8 mouse cellular contexts compared by ENCODE assay signal in the genomic region with DNA sequence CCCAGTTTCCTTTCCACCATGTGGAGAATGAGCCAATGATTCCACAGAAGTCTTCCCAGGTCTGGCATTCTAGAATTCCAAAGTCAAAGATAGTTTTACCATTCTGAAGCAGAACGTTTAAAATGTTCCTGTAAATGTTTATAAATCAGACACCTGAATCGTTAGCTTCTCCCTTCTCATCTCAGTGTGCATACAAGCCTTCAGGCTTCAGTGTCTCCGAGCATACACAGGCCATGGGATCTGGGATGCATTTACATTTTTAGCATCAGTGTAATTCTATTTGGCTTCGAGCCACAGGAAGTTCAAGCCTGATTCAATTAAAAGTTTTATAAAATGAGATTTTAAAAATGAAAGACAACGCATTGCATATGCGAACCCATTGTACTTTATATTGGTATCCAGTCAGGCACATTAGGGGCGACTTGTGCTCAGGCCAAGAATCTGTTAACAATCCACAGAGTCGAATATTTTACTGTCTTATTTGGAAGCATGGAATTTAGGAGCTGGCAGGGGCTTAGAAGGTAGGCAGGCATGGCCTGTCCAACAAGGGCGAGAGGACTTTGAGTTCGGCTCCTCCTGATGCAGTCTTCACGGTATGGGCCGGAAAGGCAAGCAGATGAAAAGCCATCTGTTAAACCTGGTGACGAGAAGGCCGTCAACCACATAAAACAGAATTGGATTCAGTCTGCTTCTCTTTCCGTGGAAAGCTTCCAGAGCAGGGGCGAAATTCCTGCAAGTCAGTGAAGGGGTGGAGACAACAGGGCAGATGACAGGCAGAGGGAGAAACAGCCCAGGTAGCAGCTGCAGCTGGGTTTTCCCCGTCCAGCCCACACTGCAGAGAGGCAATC.
DNase-seq lines count a peak whose midpoint lies in the region; ATAC-seq and TF ChIP-seq lines count a peak whose summit lies in the region.

No protein-coding gene starts in this region.

- 47% methylated on average over 17 of the region's 17 CpGs for WGBS in heart, embryonic 13.5 days
- WGBS in limb, embryonic 14.5 days = 20% methylated on average over 17 of the region's 17 CpGs
- WGBS in liver, postnatal 0 days (ENCODE audit: insufficient replicate concordance) = 74% methylated on average over 17 of the region's 17 CpGs
- 79% methylated on average over 17 of the region's 17 CpGs for WGBS in hindbrain, embryonic 13.5 days

- no peak for DNase-seq in heart, postnatal 14 days
- DNase-seq in cerebellum, adult 9-10 months = peak; percentile 34
- DNase-seq in kidney, postnatal 10 days = peak; percentile 38
- DNase-seq in limb, embryonic 14.5 days (ENCODE audit: low spot score) = peak; percentile 70
- no peak for DNase-seq in liver, postnatal 0 days
- DNase-seq in lung, postnatal 36 days = no peak

- peak overlapping the region; percentile 34; the same call in 1 of the 2 replicates for H3K9ac ChIP-seq in heart, embryonic 13.5 days
- no peak overlapping the region for H3K9ac ChIP-seq in limb, embryonic 14.5 days (ENCODE audit: low read depth, low read length, severe bottlenecking)
- H3K9ac ChIP-seq in liver, postnatal 0 days (replicated peaks) = no peak overlapping the region
- H3K9ac ChIP-seq in hindbrain, embryonic 13.5 days = no peak overlapping the region

- H3K4me2 ChIP-seq in heart, embryonic 13.5 days = peak overlapping the region; percentile 24
- H3K4me2 ChIP-seq in limb, embryonic 14.5 days (replicated peaks; ENCODE audit: low read depth, low read length, severe bottlenecking) = no peak overlapping the region; the same call in 1 of the 2 replicates
- H3K4me2 ChIP-seq in liver, postnatal 0 days (ENCODE audit: low read depth, low read length) = no peak overlapping the region
- H3K4me2 ChIP-seq in hindbrain, embryonic 13.5 days = no peak overlapping the region

- TF ChIP-seq EP300 in liver, postnatal 0 days (IDR thresholded peaks at IDR 0.05; ENCODE audit: low read depth) = no peak

- no peaks in the 10 kb centered on the region for H3K36me3 ChIP-seq in heart, embryonic 13.5 days
- H3K36me3 ChIP-seq in limb, embryonic 14.5 days (ENCODE audit: control insufficient read depth, insufficient read depth, low read length) = no peaks in the 10 kb centered on the region
- no peaks in the 10 kb centered on the region for H3K36me3 ChIP-seq in liver, postnatal 0 days (replicated peaks; ENCODE audit: insufficient read depth, low read length)
- no peaks in the 10 kb centered on the region for H3K36me3 ChIP-seq in hindbrain, embryonic 13.5 days

- no peak overlapping the region for H3K4me3 ChIP-seq in heart, embryonic 13.5 days
- H3K4me3 ChIP-seq in limb, embryonic 14.5 days (replicated peaks; ENCODE audit: low read length) = no peak overlapping the region
- no peak overlapping the region for H3K4me3 ChIP-seq in liver, postnatal 0 days (ENCODE audit: low read depth, low read length)
- no peak overlapping the region for H3K4me3 ChIP-seq in hindbrain, embryonic 13.5 days

- H3K27me3 ChIP-seq in heart, embryonic 13.5 days (replicated peaks) = no peaks in the 10 kb centered on the region
- H3K27me3 ChIP-seq in limb, embryonic 14.5 days (ENCODE audit: control insufficient read depth, insufficient read depth, low read length) = no peaks in the 10 kb centered on the region
- H3K27me3 ChIP-seq in liver, postnatal 0 days (ENCODE audit: insufficient read depth, low read length) = no peaks in the 10 kb centered on the region
- no peaks in the 10 kb centered on the region for H3K27me3 ChIP-seq in hindbrain, embryonic 13.5 days

- no peak for TF ChIP-seq CTCF in liver, postnatal 0 days (IDR thresholded peaks at IDR 0.05; ENCODE audit: low read depth)

- H3K9me3 ChIP-seq in heart, embryonic 13.5 days = 0 out of 2 replicates have a peak, but pooled peaks cover 8% of the 10 kb centered on the region
- H3K9me3 ChIP-seq in limb, embryonic 14.5 days (ENCODE audit: control insufficient read depth, low read length) = no peaks in the 10 kb centered on the region
- no peaks in the 10 kb centered on the region for H3K9me3 ChIP-seq in liver, postnatal 0 days (ENCODE audit: low read length)
- H3K9me3 ChIP-seq in hindbrain, embryonic 13.5 days = no peaks in the 10 kb centered on the region; the same call in 1 of the 2 replicates

- intact Hi-C loops in heart, postnatal 14 days (cut with DNase I) = no loop called here

- peak overlapping the region; percentile 84 for H3K27ac ChIP-seq in heart, embryonic 13.5 days (replicated peaks)
- peak overlapping the region; percentile 67 for H3K27ac ChIP-seq in limb, embryonic 14.5 days (replicated peaks; ENCODE audit: low read depth, low read length)
- no peak overlapping the region for H3K27ac ChIP-seq in liver, postnatal 0 days (ENCODE audit: low read depth)
- H3K27ac ChIP-seq in hindbrain, embryonic 13.5 days = no peak overlapping the region

- no peak for ATAC-seq in heart, embryonic 13.5 days (ENCODE audit: extremely low read depth, insufficient number of reproducible peaks, low FRiP score, low TSS enrichment)
- ATAC-seq in limb, embryonic 14.5 days (ENCODE audit: low FRiP score, low read depth) = peak; percentile 77
- ATAC-seq in liver, postnatal 0 days = no peak
- ATAC-seq in hindbrain, embryonic 13.5 days (ENCODE audit: low FRiP score) = no peak

- H3K4me1 ChIP-seq in heart, embryonic 13.5 days = peaks cover 34% of the 10 kb centered on the region
- peaks cover 21% of the 10 kb centered on the region for H3K4me1 ChIP-seq in limb, embryonic 14.5 days (ENCODE audit: control insufficient read depth, insufficient read depth, low read length)
- no peaks in the 10 kb centered on the region for H3K4me1 ChIP-seq in liver, postnatal 0 days (ENCODE audit: insufficient read depth)
- peaks cover 6% of the 10 kb centered on the region for H3K4me1 ChIP-seq in hindbrain, embryonic 13.5 days (replicated peaks)

- no peak for TF ChIP-seq POLR2A in limb, embryonic 14.5 days (IDR thresholded peaks at IDR 0.05; ENCODE audit: borderline replicate concordance, extremely low read depth, insufficient read depth, insufficient read length)

Comparison
In these comparisons a context has a peak if more than half of its experiments do, and no peak if none do; other contexts are left out.
1. H3K27ac ChIP-seq: peak in heart, embryonic 13.5 days (single experiment) and limb, embryonic 14.5 days (single experiment); none in liver, postnatal 0 days (single experiment) and hindbrain, embryonic 13.5 days (single experiment).
2. DNase-seq: peak in cerebellum, adult 9-10 months (single experiment), kidney, postnatal 10 days (single experiment) and limb, embryonic 14.5 days (single experiment); none in heart, postnatal 14 days (0 of 2), liver, postnatal 0 days (single experiment) and lung, postnatal 36 days (single experiment).